Mouse (Mus musculus) forebrain, embryonic 11.5 days (tissue): ENCODE data around the gene Dnase1l3. TPM values are rescaled to one million over a fixed set of nuclear protein-coding genes. Genes with fewer than 3 reads are reported as not detected.

Source experiments
- ATAC-seq: fragments of 200-750 bp; cut with Nextera tagmentation; replicated peaks from 2 replicates; pipeline ENCODE4 v1.8.0; 2017; ENCODE audit warnings: moderate TSS enrichment; ENCODE audit not compliant: low FRiP score
- DNase-seq: peaks from one replicate; pipeline ENCODE4 v3.0.0-alpha.2; 2017; ENCODE audit warnings: low spot score
- H3K27ac ChIP-seq: fragments of 300-500 bp; sonication (generic); 2 replicates; pipeline ENCODE4 v1.5.1; 2014; ENCODE audit warnings: low read depth, low read length
- H3K27me3 ChIP-seq: fragments of 300-500 bp; sonication (generic); 2 replicates; pipeline ENCODE4 v1.6.1; 2014; ENCODE audit warnings: mild to moderate bottlenecking, low read length, mixed read lengths; ENCODE audit not compliant: control insufficient read depth, insufficient read depth
- H3K36me3 ChIP-seq: fragments of 300-500 bp; sonication (generic); 2 replicates; pipeline ENCODE4 v1.6.1; 2014; ENCODE audit warnings: mild to moderate bottlenecking, low read length, moderate library complexity, mixed read lengths; ENCODE audit not compliant: control insufficient read depth, insufficient read depth
- H3K4me1 ChIP-seq: fragments of 300-500 bp; sonication (generic); replicated peaks from 2 replicates; pipeline ENCODE4 v1.6.1; 2014; ENCODE audit warnings: low read length, mixed read lengths; ENCODE audit not compliant: control insufficient read depth, insufficient read depth
- H3K4me2 ChIP-seq: fragments of 300-500 bp; sonication (generic); 2 replicates; pipeline ENCODE4 v1.6.1; 2014; ENCODE audit warnings: low read depth, mild to moderate bottlenecking, low read length, moderate library complexity, mixed read lengths; ENCODE audit not compliant: severe bottlenecking
- H3K4me3 ChIP-seq: fragments of 300-500 bp; sonication (generic); 2 replicates; pipeline ENCODE4 v1.5.1; 2014; ENCODE audit warnings: low read depth, low read length
- H3K9ac ChIP-seq: fragments of 300-500 bp; sonication (generic); 2 replicates; pipeline ENCODE4 v1.6.1; 2014; ENCODE audit warnings: low read length
- H3K9me3 ChIP-seq: fragments of 300-500 bp; sonication (generic); 2 replicates; pipeline ENCODE4 v1.6.1; 2016; ENCODE audit warnings: low read length, mixed read lengths; ENCODE audit not compliant: control insufficient read depth
- WGBS: fragments of 180-500 bp; shearing (Covaris S2); extraction: QIAGEN DNeasy Blood & Tissue Kit; methylation state at CpG from one replicate; pipeline ENCODE4 v1.1.7; 2014; 5-methylcytosine and 5-hydroxymethylcytosine counted together
- polyA plus RNA-seq: library from polyadenylated mRNA; unstranded; fragments of >200 nt; fragmentation: Nextera tagmentation; extraction: Ambion mirVana; gene quantifications from 2 replicates; pipeline ENCODE4 v1.2.1, GENCODE M21; 2014

The Dnase1l3 gene
- polyA plus RNA-seq = not detected in 2 replicates

DNA sequence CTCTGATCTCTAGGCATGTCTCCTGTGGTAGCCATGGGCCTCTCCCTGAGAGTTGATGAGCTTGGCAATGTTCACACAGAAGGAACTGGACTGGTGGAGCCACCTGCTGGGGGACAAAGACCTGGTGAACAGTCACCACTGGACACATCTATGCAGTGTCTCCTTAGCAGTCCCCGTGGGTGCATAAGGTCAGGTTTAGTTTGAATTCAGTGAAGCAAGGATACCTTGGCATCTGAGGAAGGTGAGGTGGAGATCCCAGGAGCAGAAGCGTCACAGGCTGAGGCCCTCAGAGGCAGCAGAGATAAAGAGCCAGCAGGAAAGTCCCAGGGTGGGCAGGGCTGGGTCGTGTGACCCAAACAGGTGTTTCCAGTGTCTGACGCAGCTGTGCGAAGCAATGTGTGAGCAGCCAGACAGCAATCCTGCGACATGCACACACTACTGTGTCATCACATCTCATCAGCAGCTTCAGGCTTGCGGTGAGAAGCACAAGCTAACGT lies at the start of gene Dnase1l3:
Gene Dnase1l3, minus strand, starts transcription at position 303 of the 497 bp plus-strand sequence.
- Histone ChIP-seq H3K9me3 (no peaks in the 10 kb centered on the region), H3K36me3 (no peaks in the 10 kb centered on the region), H3K27me3 (peaks cover 4% of the 10 kb centered on the region; the same call in 1 of the 2 replicates), H3K27ac (no peak within 1 kb of the TSS), H3K4me3 (no peak within 1 kb of the TSS), H3K4me1 (no peaks in the 10 kb centered on the region), H3K9ac (no peak within 1 kb of the TSS), H3K4me2 (no peak within 1 kb of the TSS)
- 77% methylated on average over 8 of the region's 8 CpGs for WGBS
- DNase-seq (no peak), ATAC-seq (no peak)

- Histone ChIP-seq H3K27me3 (no peaks in the 10 kb centered on the region), H3K9me3 (no peaks in the 10 kb centered on the region), H3K4me3 (no peak overlapping the region), H3K36me3 (no peaks in the 10 kb centered on the region; the same call in 1 of the 2 replicates), H3K9ac (no peak overlapping the region), H3K27ac (no peak overlapping the region), H3K4me1 (no peaks in the 10 kb centered on the region), H3K4me2 (no peak overlapping the region)
- no peak for DNase-seq
- WGBS = 91% methylated on average over 9 of the region's 9 CpGs
- no peak for ATAC-seq
These were observed 48.2 kb upstream of the Dnase1l3 start for GRCm38 (mm10) chr14:8042577-8042976.

- Histone ChIP-seq H3K4me2 (no peak overlapping the region), H3K9ac (no peak overlapping the region), H3K4me3 (no peak overlapping the region), H3K4me1 (no peaks in the 10 kb centered on the region), H3K27me3 (no peaks in the 10 kb centered on the region), H3K9me3 (no peaks in the 10 kb centered on the region), H3K36me3 (no peaks in the 10 kb centered on the region; the same call in 1 of the 2 replicates), H3K27ac (no peak overlapping the region)
- ATAC-seq (no peak), DNase-seq (no peak)
- 85% methylated on average over 2 of the region's 2 CpGs for WGBS
These were observed 47.7 kb upstream of the Dnase1l3 start for GRCm38 (mm10) chr14:8042120-8042519.

DNA sequence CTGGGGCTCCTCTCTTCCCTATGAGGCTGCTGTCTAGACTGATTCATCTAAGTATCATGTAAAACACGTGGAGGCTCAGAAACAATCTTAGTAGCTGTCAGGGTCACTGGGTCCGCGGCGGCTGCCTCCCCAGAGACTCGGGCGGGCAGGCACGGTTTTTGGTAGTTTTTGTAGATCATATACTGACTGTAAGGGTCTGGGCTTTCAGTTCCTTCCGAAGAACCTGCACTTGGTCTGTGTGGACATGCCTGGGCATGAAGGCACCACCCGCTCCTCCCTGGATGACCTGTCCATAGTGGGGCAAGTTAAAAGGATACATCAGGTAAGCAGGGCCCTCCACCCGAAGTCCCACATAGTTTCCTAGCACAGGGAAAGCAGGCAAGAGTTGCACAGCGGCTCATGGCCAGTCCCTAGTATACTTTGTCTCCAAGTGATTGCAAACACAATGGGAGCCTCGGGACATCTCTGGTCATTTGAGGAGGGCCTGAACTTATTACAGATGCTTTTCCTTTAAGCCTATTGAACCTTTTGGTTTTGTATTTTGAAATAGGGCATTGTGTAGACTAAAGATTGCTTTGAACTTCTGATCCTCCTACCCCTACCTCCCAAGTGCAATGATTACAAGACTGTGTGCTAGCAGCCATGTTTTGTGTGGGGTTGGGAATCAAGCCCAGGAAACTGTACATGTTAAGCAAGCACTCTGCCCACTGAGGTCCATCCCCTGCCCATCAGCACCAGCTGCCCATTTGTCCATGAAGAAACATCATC lies 46.7 kb upstream of the Dnase1l3 start:
- DNase-seq = no peak

GRCm38 (mm10) chr14:8040179-8040578 lies 45.8 kb upstream of the Dnase1l3 start:
- no peaks in the 10 kb centered on the region for H3K36me3 ChIP-seq
- H3K4me1 ChIP-seq = no peaks in the 10 kb centered on the region
- no peak overlapping the region for H3K27ac ChIP-seq
- H3K27me3 ChIP-seq = no peaks in the 10 kb centered on the region
- no peak overlapping the region for H3K4me2 ChIP-seq
- no peak overlapping the region for H3K4me3 ChIP-seq
- WGBS = 84% methylated on average over 3 of the region's 3 CpGs
- H3K9ac ChIP-seq = no peak overlapping the region
- no peak for ATAC-seq
- H3K9me3 ChIP-seq = no peaks in the 10 kb centered on the region
- DNase-seq = no peak

More for the DNA sequence above, 46.7 kb upstream of the Dnase1l3 start:
- no peaks in the 10 kb centered on the region for H3K4me1 ChIP-seq
- no peaks in the 10 kb centered on the region; the same call in 1 of the 2 replicates for H3K36me3 ChIP-seq
- no peak overlapping the region for H3K9ac ChIP-seq
- H3K4me2 ChIP-seq = no peak overlapping the region
- H3K27ac ChIP-seq = no peak overlapping the region
- 83% methylated on average over 12 of the region's 12 CpGs for WGBS
- no peaks in the 10 kb centered on the region for H3K27me3 ChIP-seq
- ATAC-seq = no peak
- no peak overlapping the region for H3K4me3 ChIP-seq
- no peaks in the 10 kb centered on the region for H3K9me3 ChIP-seq

- no peaks in the 10 kb centered on the region for H3K9me3 ChIP-seq
- no peak for DNase-seq
- no peaks in the 10 kb centered on the region for H3K4me1 ChIP-seq
- H3K36me3 ChIP-seq = no peaks in the 10 kb centered on the region
- ATAC-seq = no peak
- 87% methylated on average over 7 of the region's 7 CpGs for WGBS
- H3K4me2 ChIP-seq = no peak overlapping the region
- H3K4me3 ChIP-seq = no peak overlapping the region
- no peaks in the 10 kb centered on the region for H3K27me3 ChIP-seq
- no peak overlapping the region for H3K9ac ChIP-seq
- H3K27ac ChIP-seq = no peak overlapping the region
These were observed 44.5 kb upstream of the Dnase1l3 start for GRCm38 (mm10) chr14:8038791-8039448.

- no peak for DNase-seq
These were observed 43.8 kb upstream of the Dnase1l3 start for GRCm38 (mm10) chr14:8038150-8038549.

GRCm38 (mm10) chr14:8036406-8036805 lies 42.0 kb upstream of the Dnase1l3 start:
- DNase-seq = no peak
- WGBS = 62% methylated on average over 5 of the region's 5 CpGs
- ATAC-seq = no peak
- no peaks in the 10 kb centered on the region for H3K36me3 ChIP-seq
- no peaks in the 10 kb centered on the region for H3K27me3 ChIP-seq
- H3K4me3 ChIP-seq = no peak overlapping the region
- no peaks in the 10 kb centered on the region for H3K4me1 ChIP-seq
- no peaks in the 10 kb centered on the region for H3K9me3 ChIP-seq
- H3K4me2 ChIP-seq = no peak overlapping the region
- H3K27ac ChIP-seq = no peak overlapping the region
- H3K9ac ChIP-seq = no peak overlapping the region

More at GRCm38 (mm10) chr14:8038150-8038549, 43.8 kb upstream of the Dnase1l3 start:
- Histone ChIP-seq H3K9me3 (no peaks in the 10 kb centered on the region), H3K27ac (no peak overlapping the region), H3K4me2 (no peak overlapping the region), H3K27me3 (no peaks in the 10 kb centered on the region), H3K4me3 (no peak overlapping the region), H3K4me1 (no peaks in the 10 kb centered on the region), H3K9ac (no peak overlapping the region), H3K36me3 (no peaks in the 10 kb centered on the region)
- ATAC-seq = no peak
- 82% methylated on average over 5 of the region's 5 CpGs for WGBS
